Comparison of ENCODE assay signal across 9 mouse cellular contexts in genomic region chr5:115156933-115157589, GRCm38 (mm10). TPM values are rescaled to one million over a fixed set of nuclear protein-coding genes. Genes with fewer than 3 reads are reported as not detected.
DNase-seq lines count a peak whose midpoint lies in the region; ATAC-seq and TF ChIP-seq lines count a peak whose summit lies in the region.
"Had no signal": no experiment of that assay in that cellular context is flagged by ENCODE, and none has a peak within 500 bp of the region (broad histone marks: within the 10 kb centered on the region; RNA-seq: fewer than 3 reads in every experiment).

No protein-coding gene starts in this region.

- TF ChIP-seq CTCF in kidney, adult 2 months (conservative IDR thresholded peaks at IDR 0.05; ENCODE audit: insufficient read depth, insufficient read length, low read depth, low read length), result no peak
- TF ChIP-seq CTCF in MEL (IDR thresholded peaks at IDR 0.05 in 2 of 3, conservative IDR thresholded peaks at IDR 0.05 in 1 of 3; ENCODE audit: control insufficient read depth in 1 of 3, insufficient read depth in 1 of 3, low read depth in 2 of 3, low read length in 3 of 3, poor library complexity in 1 of 3, severe bottlenecking in 1 of 3), result no peak
- no peak for TF ChIP-seq CTCF in embryonic fibroblast, embryonic 13.5 days (IDR thresholded peaks at IDR 0.05; ENCODE audit: borderline replicate concordance, insufficient read depth, low read length)

- no peak for TF ChIP-seq POLR2A in kidney, adult 2 months (IDR thresholded peaks at IDR 0.05; ENCODE audit: low read depth, low read length)
- TF ChIP-seq POLR2A in MEL (IDR thresholded peaks at IDR 0.05; ENCODE audit: control insufficient read depth in 1 of 2, insufficient read depth in 1 of 2, low read depth in 1 of 2, low read length in 2 of 2, poor library complexity in 1 of 2), result no peak
- TF ChIP-seq POLR2A in embryonic fibroblast, embryonic 13.5 days (IDR thresholded peaks at IDR 0.05; ENCODE audit: low read depth, low read length), result no peak

- DNase-seq in kidney, adult 2 months, result peak; percentile 35
- DNase-seq in kidney, adult 18-20 months, result no peak
- DNase-seq in MEL (ENCODE audit: low read depth, low spot score), result peak; percentile 64
- DNase-seq in kidney, postnatal 10 days, result peak; percentile 41
- no peak for DNase-seq in right cerebral cortex, postnatal 14 days
- no peak for DNase-seq in urinary bladder, postnatal 10 days (ENCODE audit: low spot score)

- ATAC-seq in neural tube, embryonic 12.5 days (ENCODE audit: low FRiP score, low read depth), result no peak

- peak overlapping the region; percentile 93 for H3K4me2 ChIP-seq in neural tube, embryonic 12.5 days (replicated peaks)

- no peaks in the 10 kb centered on the region for H3K9me3 ChIP-seq in MEL (replicated peaks; ENCODE audit: insufficient read depth, low read length)
- no peaks in the 10 kb centered on the region for H3K9me3 ChIP-seq in neural tube, embryonic 12.5 days

- no peaks in the 10 kb centered on the region for H3K27me3 ChIP-seq in kidney, adult 2 months (replicated peaks; ENCODE audit: control insufficient read depth, insufficient read depth, low read length)
- no peaks in the 10 kb centered on the region for H3K27me3 ChIP-seq in MEL (ENCODE audit: control insufficient read depth in 1 of 2, insufficient read depth in 2 of 2, low read length in 2 of 2)
- H3K27me3 ChIP-seq in neural tube, embryonic 12.5 days (replicated peaks), result no peaks in the 10 kb centered on the region

- H3K9ac ChIP-seq in MEL (ENCODE audit: control insufficient read depth, low read depth, low read length, poor library complexity, severe bottlenecking), result peak overlapping the region; percentile 92
- peak overlapping the region; percentile 97 for H3K9ac ChIP-seq in neural tube, embryonic 12.5 days

- TF ChIP-seq EP300 in MEL (IDR thresholded peaks at IDR 0.05; ENCODE audit: low read depth in 1 of 2, low read length in 2 of 2), result no peak

- no peaks in the 10 kb centered on the region for H3K36me3 ChIP-seq in kidney, adult 2 months (ENCODE audit: control insufficient read depth, insufficient read depth, low read length)
- peaks cover 2 to 40% of the 10 kb centered on the region in 2 experiments; a peak in 3 of 4 replicates for H3K36me3 ChIP-seq in MEL (ENCODE audit: control insufficient read depth in 1 of 2, insufficient read depth in 2 of 2, low read length in 2 of 2)
- H3K36me3 ChIP-seq in neural tube, embryonic 12.5 days, result no peaks in the 10 kb centered on the region

- WGBS in kidney, adult 2 months, result 4% methylated on average over 26 of the region's 26 CpGs
- 4% methylated on average over 26 of the region's 26 CpGs for WGBS in neural tube, embryonic 12.5 days

- peak overlapping the region; percentile 75 for H3K27ac ChIP-seq in kidney, adult 2 months (ENCODE audit: insufficient read depth, low read depth, low read length)
- H3K27ac ChIP-seq in MEL (ENCODE audit: control insufficient read depth, low read depth, low read length), result peak overlapping the region; percentile 73
- peak overlapping the region; percentile 45 for H3K27ac ChIP-seq in embryonic fibroblast, embryonic 13.5 days (ENCODE audit: insufficient read depth, low read length)
- H3K27ac ChIP-seq in neural tube, embryonic 12.5 days, result no peak overlapping the region

- peak overlapping the region; percentile 87 for H3K4me3 ChIP-seq in kidney, adult 2 months (ENCODE audit: insufficient read depth, low read depth, low read length)
- peak overlapping the region; percentile 79 to 87 for H3K4me3 ChIP-seq in MEL (ENCODE audit: control insufficient read depth in 1 of 2, insufficient read depth in 1 of 2, low read depth in 2 of 2, low read length in 2 of 2)
- peak overlapping the region; percentile 88 for H3K4me3 ChIP-seq in embryonic fibroblast, embryonic 13.5 days (ENCODE audit: insufficient read depth, low read length)
- H3K4me3 ChIP-seq in neural tube, embryonic 12.5 days, result peak overlapping the region; percentile 96

- peaks cover 34% of the 10 kb centered on the region for H3K4me1 ChIP-seq in kidney, adult 2 months (ENCODE audit: control insufficient read depth, insufficient read depth, low read length)
- H3K4me1 ChIP-seq in MEL (ENCODE audit: control insufficient read depth in 1 of 2, insufficient read depth in 2 of 2, low read length in 2 of 2), result peaks cover 7 to 37% of the 10 kb centered on the region in 2 experiments
- H3K4me1 ChIP-seq in embryonic fibroblast, embryonic 13.5 days (ENCODE audit: control insufficient read depth, insufficient read depth, low read length), result peaks cover 9% of the 10 kb centered on the region
- peaks cover 43% of the 10 kb centered on the region for H3K4me1 ChIP-seq in neural tube, embryonic 12.5 days

- TF ChIP-seq RAD21 in MEL (IDR thresholded peaks at IDR 0.05; ENCODE audit: low read depth, low read length), result no peak

- peaks cover 64% of the 10 kb centered on the region for H3K79me2 ChIP-seq in MEL (ENCODE audit: control insufficient read depth, insufficient read depth, low read length, poor library complexity)

TF ChIP-seq in MEL, 35 proteins besides CTCF, POLR2A, EP300 and RAD21:
- TF ChIP-seq ZNF384 (IDR thresholded peaks at IDR 0.05; ENCODE audit: low read depth, low read length) (peak; percentile 89), MYC (IDR thresholded peaks at IDR 0.05; ENCODE audit: low read depth, low read length) (0 out of 2 replicates have a peak, but pooled peaks have one; percentile 5), MYB (IDR thresholded peaks at IDR 0.05; ENCODE audit: low read depth, low read length) (no peak), TAL1 (IDR thresholded peaks at IDR 0.05; ENCODE audit: low read length) (no peak)

RNA-seq across cellular contexts. Expression of gene Mlec, which starts 0.9 kb away (rescaled TPM):
- 202 and 209 TPM in 2 replicates for polyA plus RNA-seq in kidney, adult 2 months (2012; rRNA removed)
- 146 and 167 TPM in 2 replicates for total RNA-seq in MEL (2012; rRNA removed)
- 100 to 1,000 TPM in 1 of 2 experiments, not detected in 1; 156 TPM for polyA plus RNA-seq in MEL (2012; ENCODE audit: insufficient read depth in 1 of 2, insufficient read length in 2 of 2, low read depth in 1 of 2, low replicate concordance in 2 of 2, missing spikeins in 1 of 2)
- 182 and 220 TPM in 2 replicates for polyA plus RNA-seq in embryonic fibroblast, embryonic 13.5 days (2011; ENCODE audit: insufficient read length, low read depth, missing spikeins)
- polyA plus RNA-seq in neural tube, embryonic 12.5 days (2016; fragmentation: Nextera tagmentation; extraction: Ambion mirVana), result 57.7 and 64.4 TPM in 2 replicates

RNA-seq across cellular contexts. Expression of gene Unc119b, which starts 22.3 kb away (rescaled TPM):
- polyA plus RNA-seq in kidney, adult 2 months (2012; rRNA removed), result 138 and 141 TPM in 2 replicates
- 15.8 and 18.6 TPM in 2 replicates for total RNA-seq in MEL (2012; rRNA removed)
- 10 to 100 TPM in 1 of 2 experiments, not detected in 1; 25.7 TPM for polyA plus RNA-seq in MEL (2012; ENCODE audit: insufficient read depth in 1 of 2, insufficient read length in 2 of 2, low read depth in 1 of 2, low replicate concordance in 2 of 2, missing spikeins in 1 of 2)
- 18.6 and 19.8 TPM in 2 replicates for polyA plus RNA-seq in embryonic fibroblast, embryonic 13.5 days (2011; ENCODE audit: insufficient read length, low read depth, missing spikeins)
- 60.4 and 61.2 TPM in 2 replicates for polyA plus RNA-seq in neural tube, embryonic 12.5 days (2016; fragmentation: Nextera tagmentation; extraction: Ambion mirVana)

RNA-seq across cellular contexts. Expression of gene Cabp1, which starts 37.1 kb away (rescaled TPM):
- polyA plus RNA-seq in kidney, adult 2 months (2012; rRNA removed), result 1.7 and 2.6 TPM in 2 replicates
- total RNA-seq in MEL (2012; rRNA removed), result 0.35 and 0.52 TPM in 2 replicates
- polyA plus RNA-seq in MEL (2012; ENCODE audit: insufficient read depth in 1 of 2, insufficient read length in 2 of 2, low read depth in 1 of 2, low replicate concordance in 2 of 2, missing spikeins in 1 of 2), result 1 to 10 TPM in 1 of 2 experiments, not detected in 1; 1.7 TPM
- 2.2 and 3.3 TPM in 2 replicates for polyA plus RNA-seq in embryonic fibroblast, embryonic 13.5 days (2011; ENCODE audit: insufficient read length, low read depth, missing spikeins)
- 24.0 and 24.6 TPM in 2 replicates for polyA plus RNA-seq in neural tube, embryonic 12.5 days (2016; fragmentation: Nextera tagmentation; extraction: Ambion mirVana)
- total RNA-seq: common myeloid progenitor, adult 5-6 weeks had no signal

RNA-seq across cellular contexts. Expression of gene Acads, which starts 37.9 kb away (rescaled TPM):
- 220 and 241 TPM in 2 replicates for polyA plus RNA-seq in kidney, adult 2 months (2012; rRNA removed)
- total RNA-seq in MEL (2012; rRNA removed), result 31.9 and 35.0 TPM in 2 replicates
- 10 to 100 TPM in 1 of 2 experiments, not detected in 1; 56.5 TPM for polyA plus RNA-seq in MEL (2012; ENCODE audit: insufficient read depth in 1 of 2, insufficient read length in 2 of 2, low read depth in 1 of 2, low replicate concordance in 2 of 2, missing spikeins in 1 of 2)
- polyA plus RNA-seq in embryonic fibroblast, embryonic 13.5 days (2011; ENCODE audit: insufficient read length, low read depth, missing spikeins), result 23.8 and 27.9 TPM in 2 replicates
- 45.1 and 47.9 TPM in 2 replicates for polyA plus RNA-seq in neural tube, embryonic 12.5 days (2016; fragmentation: Nextera tagmentation; extraction: Ambion mirVana)

RNA-seq across cellular contexts. Expression of gene Gm10401, which starts 59.0 kb away (rescaled TPM):
- not detected in 2 replicates for polyA plus RNA-seq in kidney, adult 2 months (2012; rRNA removed)
- 3.5 and 4.6 TPM in 2 replicates for total RNA-seq in MEL (2012; rRNA removed)
- under 1 TPM in 1 of 2 experiments, not detected in 1; 0.56 TPM for polyA plus RNA-seq in MEL (2012; ENCODE audit: insufficient read depth in 1 of 2, insufficient read length in 2 of 2, low read depth in 1 of 2, low replicate concordance in 2 of 2, missing spikeins in 1 of 2)
- not detected in 2 replicates for polyA plus RNA-seq in embryonic fibroblast, embryonic 13.5 days (2011; ENCODE audit: insufficient read length, low read depth, missing spikeins)
- polyA plus RNA-seq in neural tube, embryonic 12.5 days (2016; fragmentation: Nextera tagmentation; extraction: Ambion mirVana), result 27.1 and 32.7 TPM in 2 replicates

Comparison
In these comparisons a context has a peak if more than half of its experiments do, and no peak if none do; other contexts are left out.
1. DNase-seq: peak in kidney, adult 2 months (single experiment), MEL (single experiment) and kidney, postnatal 10 days (single experiment); none in kidney, adult 18-20 months (single experiment), right cerebral cortex, postnatal 14 days (single experiment) and urinary bladder, postnatal 10 days (single experiment).
2. Peak in every context shown above with its lines, with median percentiles within 50 percentile points of each other: H3K4me3 ChIP-seq.